Mouse (Mus musculus): ENCODE data around the gene Gpsm3.

Gene Gpsm3

DNA sequence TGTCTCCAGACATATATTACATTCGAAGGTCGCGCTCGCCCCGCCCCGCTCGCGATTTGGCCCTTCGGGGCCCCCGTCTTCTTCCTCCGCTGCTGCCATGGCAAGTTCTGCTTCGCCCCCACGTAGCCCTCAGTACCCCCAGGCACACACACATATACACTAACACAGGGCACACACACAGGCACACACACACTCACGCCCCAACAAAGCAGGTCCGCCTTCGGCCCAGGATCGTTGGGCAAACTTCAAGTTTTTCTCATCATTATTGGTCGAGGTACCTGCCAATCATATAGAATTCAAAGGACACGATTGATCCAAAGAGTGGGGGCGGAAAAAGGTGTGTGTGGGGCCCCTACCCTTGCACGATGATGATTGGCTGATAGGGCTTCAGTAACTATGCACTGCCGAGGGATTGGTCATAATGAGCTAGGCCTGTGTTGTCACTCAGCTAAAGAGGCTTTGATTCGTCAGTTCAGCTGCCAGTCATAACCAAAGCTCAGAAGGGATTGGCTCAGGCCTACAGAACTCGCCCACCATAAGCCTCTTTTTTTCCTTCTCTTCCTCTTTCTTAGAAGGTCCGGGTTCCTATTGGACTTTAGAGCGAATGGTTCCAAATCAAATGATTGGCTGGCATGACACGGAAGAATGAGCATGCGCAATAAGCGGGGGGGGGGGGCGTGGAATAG lies 13.9 kb downstream of the Gpsm3 start, which contains the start of gene Rnf5:
TSS of gene Rnf5 (minus strand) at position 316 of the 686 bp plus-strand sequence.
- peak; percentile 98 for DNase-seq (ENCODE audit: low spot score in 2 of 2)

DNA sequence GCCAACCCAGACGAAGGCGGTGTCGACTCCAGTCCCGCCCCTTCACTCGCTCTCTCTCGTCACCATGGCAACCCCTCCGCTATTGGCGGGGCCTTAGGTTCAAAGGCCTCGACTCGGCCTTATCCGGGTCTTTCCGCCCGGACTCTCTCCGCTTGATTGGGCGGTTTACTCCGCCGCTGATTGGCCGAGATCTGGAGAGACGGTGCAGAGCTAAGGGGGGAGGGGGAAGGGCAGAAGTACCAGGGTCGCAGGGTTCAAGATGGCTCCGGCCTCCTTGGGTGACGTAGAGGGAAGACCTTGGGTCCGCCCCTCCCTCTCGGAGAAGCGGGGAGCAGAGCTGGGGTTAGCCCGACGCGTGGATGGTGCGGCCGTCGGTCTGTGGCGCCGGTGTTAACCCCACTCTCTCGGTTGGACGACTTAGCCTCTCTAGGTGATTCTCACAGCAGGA lies 14.5 kb downstream of the Gpsm3 start, which contains the start of gene Agpat1:
TSS of gene Agpat1 (plus strand) at position 202 of the 448 bp plus-strand sequence.
- DNase-seq (ENCODE audit: low spot score in 2 of 2): peak; percentile 92 to 98

DNA sequence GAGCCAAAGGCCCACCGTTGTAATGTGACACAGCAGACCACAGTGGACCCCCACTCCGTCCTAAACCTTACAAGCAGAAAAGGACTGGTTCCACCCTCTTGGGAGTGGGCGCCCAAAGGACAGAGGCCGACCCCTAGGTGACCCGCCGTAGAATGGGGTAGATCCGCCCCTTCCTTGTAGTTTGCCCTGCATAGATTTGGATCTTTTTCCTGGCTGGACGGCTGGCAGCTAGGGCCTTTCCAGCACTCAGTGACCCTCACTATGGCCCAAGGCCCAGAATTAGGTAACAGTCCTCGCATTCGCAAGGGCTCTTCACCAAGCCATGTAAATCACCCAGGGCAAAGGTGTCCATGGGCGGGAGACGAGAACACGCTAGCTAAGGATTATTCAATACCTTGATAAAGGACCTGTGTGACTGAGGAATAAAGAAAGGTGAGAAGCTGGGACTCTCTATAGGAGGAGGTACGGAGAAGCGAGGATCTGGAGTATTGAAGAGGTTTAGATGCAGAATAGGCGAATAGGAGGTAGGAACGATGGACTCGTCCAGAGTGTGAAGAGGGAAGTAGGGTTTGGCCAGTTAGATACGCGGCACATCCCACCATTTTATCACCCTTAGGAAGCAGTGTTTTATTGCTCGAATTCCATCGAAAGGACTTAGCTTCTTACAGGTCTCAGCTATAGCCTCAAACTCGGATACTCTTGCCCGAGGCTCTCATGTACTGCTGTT lies 15.1 kb downstream of the Gpsm3 start:
- DNase-seq (ENCODE audit: low spot score in 2 of 2): peak in 1 of 2 experiments; percentile 70

DNA sequence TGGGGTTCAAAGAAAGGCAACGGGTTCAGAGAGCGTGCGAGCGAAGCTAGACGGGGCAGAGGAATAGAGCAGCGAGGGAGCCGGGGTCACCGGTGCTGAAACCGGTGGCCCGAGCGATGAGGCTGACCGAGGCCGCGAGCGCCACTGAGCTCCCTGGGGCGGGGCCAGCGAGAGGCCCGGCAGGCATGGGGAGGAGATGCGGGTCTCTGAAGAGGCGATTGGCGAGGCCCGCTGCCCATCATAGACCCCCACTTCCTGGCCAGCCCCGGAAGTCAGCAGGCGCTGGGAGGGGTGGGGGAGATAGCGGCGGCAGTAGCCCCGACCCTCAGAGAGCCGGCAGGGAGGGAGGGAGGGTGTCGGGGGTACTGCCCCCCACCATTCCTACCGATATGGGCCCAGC lies 16.0 kb downstream of the Gpsm3 start:
- DNase-seq (ENCODE audit: low spot score in 2 of 2): peak; percentile 95 to 96

DNA sequence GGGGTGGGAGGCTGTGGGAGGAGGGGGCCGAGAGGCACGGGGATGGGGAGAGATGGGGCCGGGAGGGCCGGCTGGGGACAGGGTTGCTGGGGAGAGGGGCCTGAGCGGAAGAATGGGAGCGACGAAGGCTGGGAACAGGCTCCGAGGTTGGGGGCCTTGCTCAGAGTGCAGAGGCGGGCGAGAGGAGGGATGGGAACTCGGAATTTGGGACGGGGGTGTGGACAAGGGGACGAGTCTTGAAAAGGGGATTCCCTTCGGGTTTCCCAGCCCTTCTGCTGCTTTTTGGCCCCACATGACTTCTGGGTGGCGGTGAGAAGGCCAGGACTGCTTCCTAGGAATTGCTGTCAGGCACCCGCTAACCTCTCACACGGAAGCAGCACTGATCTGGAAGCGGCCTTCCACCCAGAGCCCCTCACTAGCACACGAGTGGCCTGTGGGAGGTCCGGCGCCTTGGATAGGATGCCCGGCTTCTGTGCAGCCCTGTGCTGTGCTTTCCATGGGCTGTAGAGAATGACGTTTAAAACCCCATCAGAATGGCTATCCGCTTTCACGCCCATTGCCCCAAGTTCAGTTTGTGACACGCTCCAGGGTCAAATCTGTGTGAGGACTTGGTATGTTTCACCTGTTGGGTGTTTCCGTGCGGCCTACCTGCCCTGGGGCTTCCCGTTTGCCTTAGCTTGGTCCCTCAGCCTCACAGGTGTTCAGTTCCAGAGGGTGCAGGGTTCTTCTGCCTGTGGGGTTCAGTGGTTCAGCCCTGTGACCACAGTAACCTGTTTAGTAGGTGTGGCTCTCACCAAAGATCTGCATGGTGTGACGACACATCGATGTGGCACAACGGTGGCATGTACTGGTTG lies 16.8 kb downstream of the Gpsm3 start:
- no peak for DNase-seq (ENCODE audit: low spot score in 2 of 2)

DNA sequence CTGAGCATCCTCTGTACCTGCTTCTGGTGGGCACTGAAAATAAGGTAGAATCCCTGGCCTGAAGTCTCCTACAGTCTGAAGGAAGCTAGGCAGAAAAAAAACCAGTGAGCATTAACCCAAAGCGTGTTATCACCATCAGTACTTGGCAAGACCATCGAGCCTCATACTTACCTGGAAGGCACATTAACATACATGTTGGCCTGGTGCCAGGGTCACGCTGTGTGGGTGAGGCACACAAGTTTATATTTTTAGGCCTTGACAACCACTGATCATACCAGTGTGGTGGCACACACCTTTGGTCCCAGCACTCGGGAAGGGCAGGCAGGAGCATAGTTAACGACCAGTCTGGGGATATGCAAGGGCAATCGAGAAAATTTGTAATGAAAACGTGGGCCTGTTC lies 18.4 kb downstream of the Gpsm3 start:
- no peak for DNase-seq (ENCODE audit: low spot score in 2 of 2)

DNA sequence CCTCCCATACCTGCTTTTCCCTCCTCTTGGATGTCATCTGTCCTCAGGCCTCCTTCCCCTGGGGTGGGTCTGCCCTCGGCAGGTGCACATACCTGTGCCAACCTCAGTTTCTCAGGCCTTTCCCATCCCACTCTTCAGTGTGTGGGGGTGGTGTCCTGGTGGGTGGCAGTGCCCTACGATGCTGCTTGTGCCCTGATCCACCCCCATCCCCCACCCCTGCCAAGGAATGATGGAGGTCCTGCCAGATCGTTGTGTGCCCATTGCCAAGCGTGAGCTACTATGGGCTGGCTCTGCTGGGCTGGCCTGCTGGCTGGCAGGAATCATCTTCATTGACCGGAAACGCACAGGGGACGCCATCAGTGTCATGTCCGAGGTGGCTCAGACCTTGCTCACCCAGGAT lies 21.4 kb downstream of the Gpsm3 start:
- DNase-seq (ENCODE audit: low spot score in 2 of 2): no peak

DNA sequence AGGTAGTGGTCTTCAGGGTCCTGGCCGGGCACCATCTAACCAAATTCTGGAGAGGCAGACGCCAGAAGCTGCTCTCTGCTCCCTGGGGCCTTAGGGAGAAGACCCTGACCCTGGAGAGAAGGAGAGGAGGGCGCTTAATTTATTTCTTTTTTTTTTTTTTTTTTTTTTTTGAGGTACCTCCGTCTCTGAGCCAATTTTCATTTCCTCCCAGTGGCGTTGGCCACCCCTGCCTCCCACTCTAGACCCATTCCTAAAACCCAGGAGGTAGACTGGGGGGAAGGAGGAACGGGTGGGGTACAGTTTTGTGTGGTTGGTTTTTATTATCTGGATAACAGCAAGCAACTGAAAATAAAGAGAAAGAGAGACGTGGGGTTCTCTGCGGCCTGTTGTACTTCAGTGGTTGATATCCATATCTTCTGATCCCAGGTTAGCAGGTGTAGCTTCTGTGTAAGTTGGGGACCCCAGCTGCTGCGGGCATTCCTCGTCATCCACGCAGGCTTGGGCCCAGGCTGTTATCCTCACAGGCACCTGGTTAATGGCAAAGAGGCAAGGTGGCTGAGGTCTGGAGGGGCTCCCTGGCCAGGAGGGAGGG lies 23.5 kb downstream of the Gpsm3 start:
- no peak for DNase-seq (ENCODE audit: low spot score in 2 of 2)

DNA sequence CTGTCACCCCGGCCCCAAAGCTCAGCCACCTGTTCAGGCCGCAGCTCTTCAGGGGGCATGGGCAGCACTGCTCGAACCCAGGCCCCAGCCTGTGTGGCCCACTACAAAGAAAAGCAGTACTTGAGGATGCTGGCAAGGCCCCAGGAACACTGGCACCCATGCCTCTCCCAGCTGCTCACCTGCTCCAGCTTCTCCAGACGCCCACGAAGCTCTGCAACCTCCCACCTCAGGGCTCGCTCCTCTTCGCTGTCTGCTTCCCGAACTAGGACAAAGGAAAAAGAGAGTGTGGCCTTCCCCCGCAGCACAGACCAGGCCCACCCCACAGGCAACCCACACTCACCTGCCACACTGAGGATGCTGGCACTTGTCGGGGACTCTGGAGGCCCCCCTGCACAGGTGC lies 24.2 kb downstream of the Gpsm3 start:
- no peak for DNase-seq (ENCODE audit: low spot score in 2 of 2)

DNA sequence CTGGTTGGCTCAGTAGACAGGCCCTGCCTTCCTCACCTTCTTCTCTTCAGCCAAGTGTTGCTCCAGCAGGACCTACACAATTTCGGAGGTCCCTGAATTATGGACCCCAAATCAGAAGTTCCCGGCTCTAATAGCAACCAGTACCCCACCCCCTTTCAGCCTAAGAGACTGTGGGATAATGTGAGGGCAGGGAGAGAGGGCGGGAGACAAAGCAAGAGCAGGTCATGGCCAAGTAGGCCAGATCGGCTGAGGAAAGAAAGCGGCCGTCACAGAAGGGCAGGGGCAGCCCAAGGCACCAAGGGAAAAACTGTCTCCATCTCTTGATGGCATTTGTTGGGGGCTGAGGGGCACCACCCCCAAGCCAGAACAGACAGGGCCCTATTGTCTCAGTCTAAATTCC lies 26.3 kb downstream of the Gpsm3 start, which contains the start of gene Egfl8:
TSS of gene Egfl8 (minus strand) at position 101 of the 400 bp plus-strand sequence.
- DNase-seq (ENCODE audit: low spot score in 2 of 2): no peak

DNA sequence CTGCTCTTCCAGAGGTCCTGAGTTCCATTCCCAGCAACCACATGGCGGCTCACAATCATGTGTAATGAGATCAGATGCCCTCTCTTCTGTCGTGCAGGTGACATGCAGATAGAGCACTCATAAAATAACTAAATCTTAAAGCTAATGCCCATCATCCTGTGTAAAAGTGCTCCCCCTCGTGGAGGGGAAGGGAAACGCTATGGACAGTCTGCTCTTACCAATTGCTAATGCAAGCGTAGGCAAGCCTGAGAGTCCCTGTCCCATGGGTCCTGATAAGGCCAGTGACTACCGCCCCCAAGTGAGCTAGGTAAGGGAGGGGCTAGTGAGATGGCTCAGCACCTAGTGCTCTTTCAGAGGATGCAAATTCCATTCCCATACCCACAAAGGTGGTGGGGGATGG lies 29.4 kb downstream of the Gpsm3 start:
- DNase-seq (ENCODE audit: low spot score in 2 of 2): peak; percentile 59 to 72

DNA sequence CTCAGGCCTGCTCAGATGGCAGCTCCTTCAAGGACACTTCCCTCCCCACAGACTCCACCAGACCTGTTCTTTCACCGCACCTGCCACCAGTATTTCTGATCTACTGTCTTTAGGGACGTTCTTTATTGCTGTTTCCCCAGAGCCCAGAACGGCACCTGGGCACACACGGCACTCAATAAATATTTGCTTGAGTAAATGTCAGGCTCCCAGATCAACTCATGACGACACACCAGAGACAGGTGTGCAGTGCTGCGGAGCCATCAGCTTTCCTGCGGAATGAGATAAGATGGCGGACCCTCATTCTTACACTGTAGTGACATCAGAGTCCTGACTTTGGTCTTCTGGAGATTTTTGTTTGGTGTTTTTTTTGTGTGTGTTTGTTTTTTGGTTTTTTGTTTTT lies 31.4 kb downstream of the Gpsm3 start:
- DNase-seq (ENCODE audit: low spot score in 2 of 2): no peak

DNA sequence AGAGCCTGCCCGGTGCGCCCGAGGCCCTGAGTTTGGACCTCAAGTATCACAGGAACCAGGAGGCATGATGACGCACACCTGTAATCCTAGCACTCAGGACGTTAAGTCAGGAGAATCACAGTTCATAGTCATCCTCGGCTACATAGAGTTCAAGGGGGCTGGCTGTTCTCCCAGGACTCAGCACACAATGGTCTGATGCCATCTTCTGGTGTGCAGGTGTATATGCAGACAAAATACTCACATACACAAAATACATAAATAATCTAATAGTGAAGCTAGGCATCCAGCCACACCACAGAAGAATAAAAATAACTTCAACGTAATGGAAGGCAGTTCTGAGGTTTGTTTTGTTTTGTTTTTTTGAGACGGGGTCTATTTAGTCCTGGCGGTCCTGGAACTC lies 33.6 kb downstream of the Gpsm3 start:
- DNase-seq (ENCODE audit: low spot score in 2 of 2): no peak

DNA sequence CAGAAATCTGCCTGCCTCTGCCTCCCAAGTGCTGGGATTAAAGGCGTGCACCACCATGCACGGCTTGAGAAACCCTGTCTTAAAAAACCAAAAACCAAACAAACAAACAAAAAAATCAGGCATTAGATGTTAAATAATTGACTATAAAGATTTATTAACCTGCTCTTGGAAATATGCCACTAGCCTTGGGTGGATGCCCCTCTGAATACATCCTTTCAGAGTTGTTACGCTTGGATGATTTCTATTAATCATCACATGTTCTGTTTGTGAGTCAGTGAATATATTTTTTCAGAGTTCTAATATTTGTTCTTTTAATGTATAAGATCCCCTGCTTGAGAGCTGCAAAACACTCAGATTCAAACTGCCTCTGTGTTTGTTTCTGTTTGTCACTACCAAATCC lies 35.4 kb downstream of the Gpsm3 start:
- DNase-seq (ENCODE audit: low spot score in 2 of 2): no peak

DNA sequence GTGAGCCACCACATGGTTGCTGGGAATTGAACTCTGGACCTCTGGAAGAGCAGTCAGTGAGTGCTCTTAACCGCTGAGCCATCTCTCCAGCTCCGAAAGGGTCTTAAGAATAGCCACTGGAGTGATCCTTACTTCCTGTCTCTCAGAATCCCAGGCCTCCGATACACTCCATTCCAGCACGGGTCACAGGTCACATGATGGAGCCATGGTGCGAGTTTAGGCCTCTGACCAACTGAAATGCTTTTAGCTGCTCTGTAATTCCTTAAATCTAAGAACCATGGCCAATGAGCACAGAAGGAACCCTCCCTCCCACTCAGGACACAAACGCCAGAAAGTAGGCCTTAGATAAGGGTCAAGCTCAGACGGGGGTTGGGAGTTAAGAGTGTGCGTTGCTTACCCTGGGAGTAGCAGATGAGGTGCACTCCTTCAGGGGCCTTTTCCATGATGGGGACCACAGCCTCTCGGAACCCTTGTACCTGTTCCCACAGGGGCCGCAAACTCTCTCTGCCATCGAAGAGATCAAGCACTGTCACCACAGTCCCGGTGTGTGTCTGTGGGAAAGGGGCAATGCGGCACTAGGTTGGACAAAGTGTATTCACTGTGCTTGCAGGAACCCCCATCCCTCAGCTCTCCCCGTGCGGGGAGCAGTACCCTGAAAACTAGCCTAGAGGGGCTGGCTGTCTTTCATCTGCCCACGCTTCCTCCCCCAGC lies 36.6 kb downstream of the Gpsm3 start:
- no peak for DNase-seq (ENCODE audit: low spot score in 2 of 2)

DNA sequence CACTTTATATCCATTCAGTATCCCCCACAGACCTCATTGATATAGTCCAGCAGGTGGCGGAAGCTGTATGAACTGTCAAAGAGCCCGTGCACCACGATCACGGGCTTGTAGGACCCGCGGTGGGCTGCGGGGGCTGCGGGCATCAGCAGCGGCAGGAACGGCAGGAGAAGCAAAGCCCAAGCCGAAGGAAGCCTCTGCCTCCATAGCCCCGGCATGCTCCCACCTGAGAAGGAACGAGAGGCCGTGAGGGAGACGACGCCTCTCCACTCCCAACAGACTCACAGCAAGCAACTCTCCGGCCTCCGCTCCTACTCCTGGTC lies 37.1 kb downstream of the Gpsm3 start:
- DNase-seq (ENCODE audit: low spot score in 2 of 2): no peak

DNA sequence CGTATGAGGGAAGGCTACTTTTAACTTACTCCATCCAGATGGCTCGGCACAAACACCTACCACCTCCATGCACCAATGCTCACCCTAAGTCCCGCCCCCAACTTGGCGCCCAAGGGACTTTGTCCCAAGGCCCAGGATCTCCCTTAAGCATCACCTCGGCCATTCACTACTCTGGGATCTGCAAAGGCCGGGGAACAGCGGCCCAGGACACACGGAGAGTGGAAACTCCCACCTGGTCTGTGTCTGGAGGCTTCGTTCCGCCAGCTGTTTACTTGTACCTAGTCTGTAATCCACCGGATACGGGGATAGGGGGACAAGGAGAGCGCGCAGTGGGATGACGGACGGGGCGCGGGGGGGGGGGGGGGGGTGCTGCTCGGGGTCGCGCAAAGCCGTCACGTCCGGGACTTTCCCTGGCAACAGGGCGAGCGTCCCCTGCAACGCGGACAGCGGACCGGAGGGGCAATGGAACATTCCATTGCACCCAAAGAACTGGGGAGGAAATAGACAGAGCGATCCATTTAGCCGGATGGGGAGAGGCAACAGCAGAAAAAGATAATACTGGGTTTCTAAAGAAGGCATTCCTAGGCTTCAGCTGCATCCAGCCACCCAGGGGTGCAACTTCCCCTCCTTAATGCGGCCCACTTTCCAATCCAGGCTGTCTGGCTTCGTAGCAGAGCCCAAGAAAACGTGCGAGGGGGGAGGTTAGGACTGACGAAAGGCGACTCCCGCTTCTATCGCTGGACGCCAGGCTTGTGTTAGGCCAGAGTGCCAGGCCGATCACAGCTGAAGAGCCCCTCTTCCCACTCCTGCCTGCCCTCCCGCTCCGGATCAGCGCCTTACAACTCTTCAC lies 37.7 kb downstream of the Gpsm3 start:
- peak; percentile 70 to 87 for DNase-seq (ENCODE audit: low spot score in 2 of 2)

DNA sequence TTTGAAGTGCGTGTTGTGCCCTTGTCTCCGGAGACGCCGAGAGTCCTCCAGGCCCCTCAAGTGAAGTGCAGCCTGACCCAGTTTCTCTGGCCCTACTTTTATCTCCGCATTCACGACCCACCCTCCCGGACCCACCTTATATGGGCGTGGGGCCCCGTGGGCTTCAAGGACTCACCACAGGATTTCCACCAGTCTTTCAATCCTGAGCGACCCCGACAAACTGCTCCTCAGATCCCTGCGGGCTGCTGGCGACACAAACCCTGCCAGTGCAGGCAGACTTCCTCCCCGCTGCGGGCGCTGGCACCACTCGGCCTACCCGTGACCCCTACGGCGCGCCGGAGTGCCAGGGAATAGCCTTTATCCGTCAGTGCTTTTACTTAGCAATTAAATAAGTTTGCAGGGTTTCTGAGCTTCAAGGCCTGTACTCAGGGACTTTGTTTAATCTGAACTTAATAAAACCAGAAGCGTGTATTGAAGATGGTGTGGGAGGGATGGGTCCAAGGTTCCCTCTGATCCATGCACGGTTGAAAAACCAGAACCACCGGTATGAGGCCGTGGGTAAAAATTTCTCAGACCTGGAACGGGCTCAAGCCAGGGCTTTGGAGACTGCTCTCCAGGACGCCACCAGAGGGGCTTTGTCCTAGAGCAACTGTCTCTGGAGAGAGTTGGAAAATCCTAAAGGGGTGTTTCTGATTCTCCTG lies 38.5 kb downstream of the Gpsm3 start, which contains the start of gene Ppt2:
TSS of gene Ppt2 (minus strand) at position 568 of the 701 bp plus-strand sequence.
- peak in 1 of 2 experiments; percentile 58 for DNase-seq (ENCODE audit: low spot score in 2 of 2)

DNA sequence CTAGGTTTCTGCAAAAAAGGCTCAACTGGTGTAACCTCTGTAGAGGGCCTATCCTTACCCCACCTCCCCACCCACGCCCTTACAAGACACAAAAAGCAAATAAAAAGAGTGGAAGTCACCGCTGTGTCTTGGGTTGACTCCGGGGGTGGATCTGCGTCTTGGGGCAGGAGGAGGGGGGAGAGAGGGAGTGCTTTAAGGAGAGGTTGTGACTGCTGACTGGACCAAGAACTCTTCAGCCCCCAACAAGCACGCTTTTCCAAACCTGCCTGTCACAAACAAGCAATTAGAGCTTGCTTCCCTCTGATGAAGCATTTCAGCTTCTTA lies 39.0 kb downstream of the Gpsm3 start:
- DNase-seq (ENCODE audit: low spot score in 2 of 2): no peak
